Mouse (Mus musculus): ENCODE data around the gene Fgd2. TPM values are rescaled to one million over a fixed set of nuclear protein-coding genes. Genes with fewer than 3 reads are reported as not detected.

The Fgd2 gene
- polyA plus RNA-seq, 1 experiment: 268 TPM

DNA sequence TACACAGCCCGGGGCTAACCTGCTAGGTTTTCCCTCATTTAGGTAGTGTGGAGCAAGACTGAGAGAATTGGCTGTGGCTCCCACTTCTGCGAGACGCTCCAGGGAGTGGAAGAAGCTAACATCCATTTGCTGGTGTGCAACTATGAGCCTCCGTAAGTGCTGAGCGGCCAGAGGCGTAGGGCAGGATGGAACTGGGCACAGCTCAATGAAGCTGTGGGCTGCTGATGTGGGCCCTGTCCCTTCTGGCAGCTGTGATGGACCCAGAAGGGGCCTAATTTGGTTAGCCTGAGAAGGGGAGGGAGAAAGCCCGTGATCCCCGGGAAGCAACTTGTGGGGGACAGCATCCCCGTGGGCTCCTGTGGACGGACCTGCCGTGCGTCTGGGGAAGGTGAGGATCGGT, 34.9 kb upstream of the Fgd2 start:
- H3K27me3 ChIP-seq (ENCODE audit: control insufficient read depth, insufficient read depth, low read length): no peaks in the 10 kb centered on the region
- no peak overlapping the region for H3K4me3 ChIP-seq (ENCODE audit: extremely low read depth, insufficient read depth, insufficient read length)
- DNase-seq (ENCODE audit: low read depth in 1 of 2, low spot score in 2 of 2): no peak
- H3K4me1 ChIP-seq (ENCODE audit: control insufficient read depth, insufficient read depth, insufficient read length): peaks cover 9% of the 10 kb centered on the region; the same call in 1 of the 2 replicates
- WGBS: 92% methylated on average over 13 of the region's 13 CpGs
- TF ChIP-seq POLR2A (IDR thresholded peaks at IDR 0.05; ENCODE audit: low read depth, low read length) (no peak), CTCF (IDR thresholded peaks at IDR 0.05; ENCODE audit: extremely low read depth, insufficient read depth, insufficient read length, insufficient replicate concordance) (no peak)
- no peak overlapping the region for H3K27ac ChIP-seq (ENCODE audit: insufficient read depth, low read length)
- peaks cover 5% of the 10 kb centered on the region; the same call in 1 of the 2 replicates for H3K36me3 ChIP-seq (ENCODE audit: control insufficient read depth, insufficient read depth, low read length)

DNA sequence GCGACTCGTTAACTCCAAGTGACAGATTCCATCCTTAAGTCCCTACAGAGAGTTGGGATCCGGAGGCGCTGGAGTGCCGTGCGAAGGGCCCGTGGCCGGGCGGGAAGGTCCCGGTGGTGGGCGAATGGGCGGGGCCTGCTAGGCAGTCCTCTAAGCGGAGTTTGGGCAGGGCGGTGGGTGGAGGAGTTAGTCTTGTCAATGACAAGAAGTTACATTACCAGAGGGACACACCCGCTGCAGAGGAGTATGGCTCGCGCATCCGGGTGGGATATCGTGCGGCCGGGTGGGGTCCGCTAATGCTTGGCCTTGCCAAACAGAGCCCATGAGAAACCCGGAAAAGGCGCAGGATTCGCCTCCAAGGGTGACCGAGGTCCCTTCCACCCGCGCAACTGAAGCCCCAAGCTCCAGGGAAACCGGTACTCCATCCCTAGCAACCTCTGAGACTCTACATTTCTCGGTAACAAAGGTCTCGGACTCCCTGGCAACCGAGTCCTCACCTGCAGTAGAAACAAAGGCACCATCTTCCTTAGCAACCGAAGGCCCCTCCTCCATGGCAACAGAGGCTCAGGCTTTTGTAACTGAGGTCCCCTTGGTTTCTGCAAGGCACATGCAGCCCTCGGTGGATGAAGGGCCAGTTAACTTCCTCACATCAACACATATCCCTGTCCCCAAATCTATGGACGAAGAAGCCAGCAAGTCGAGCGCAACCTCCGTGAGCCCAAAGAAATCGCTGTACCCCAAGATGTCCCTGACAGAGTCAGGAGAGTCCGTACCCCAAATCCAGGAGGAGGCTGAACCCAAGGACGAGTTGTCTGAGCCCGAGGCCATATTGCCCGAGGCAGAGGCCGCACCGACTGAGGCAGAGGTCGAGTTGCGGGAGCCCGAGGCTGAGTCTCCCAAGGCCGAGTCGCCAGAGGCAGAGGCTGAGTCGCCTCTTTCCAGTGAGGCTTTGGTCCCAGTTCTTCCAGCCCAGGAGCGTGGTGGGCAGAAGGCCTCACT, 33.9 kb upstream of the Fgd2 start:
- no peak for DNase-seq (ENCODE audit: low read depth in 1 of 2, low spot score in 2 of 2)
- Histone ChIP-seq H3K36me3 (ENCODE audit: control insufficient read depth, insufficient read depth, low read length) (peaks cover 11% of the 10 kb centered on the region), H3K4me3 (ENCODE audit: extremely low read depth, insufficient read depth, insufficient read length) (no peak overlapping the region), H3K27me3 (ENCODE audit: control insufficient read depth, insufficient read depth, low read length) (no peaks in the 10 kb centered on the region), H3K27ac (ENCODE audit: insufficient read depth, low read length) (no peak overlapping the region), H3K4me1 (ENCODE audit: control insufficient read depth, insufficient read depth, insufficient read length) (peaks cover 9% of the 10 kb centered on the region; the same call in 1 of the 2 replicates)
- no peak for TF ChIP-seq CTCF (IDR thresholded peaks at IDR 0.05; ENCODE audit: extremely low read depth, insufficient read depth, insufficient read length, insufficient replicate concordance)
- TF ChIP-seq POLR2A (IDR thresholded peaks at IDR 0.05; ENCODE audit: low read depth, low read length): no peak
- WGBS: 77% methylated on average over 52 of the region's 52 CpGs

DNA sequence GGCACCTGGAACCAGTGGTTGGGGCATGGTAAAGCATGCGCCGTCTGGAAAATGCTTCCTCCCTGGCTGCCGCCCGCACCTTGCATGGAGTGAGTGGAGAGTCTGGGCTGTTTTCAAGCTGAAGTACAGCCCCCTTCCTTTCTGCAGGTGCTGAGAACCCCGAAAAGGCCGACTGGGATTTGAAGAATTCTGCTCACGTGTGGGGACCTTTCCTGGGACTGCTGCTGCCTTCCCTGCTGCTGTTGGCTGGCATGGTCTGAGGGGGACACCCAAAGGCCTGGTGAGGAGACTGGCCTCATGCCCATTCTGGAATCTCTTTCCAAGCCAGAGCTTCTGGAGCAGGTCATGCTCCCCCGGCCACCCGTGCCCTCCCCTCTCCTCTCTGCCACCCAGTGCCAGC, 33.0 kb upstream of the Fgd2 start:
- WGBS: 97% methylated on average over 9 of the region's 9 CpGs
- no peak overlapping the region for H3K27ac ChIP-seq (ENCODE audit: insufficient read depth, low read length)

GRCm38 (mm10) chr17:29330221-29330620, 30.5 kb upstream of the Fgd2 start:
- Histone ChIP-seq H3K27me3 (ENCODE audit: control insufficient read depth, insufficient read depth, low read length) (no peaks in the 10 kb centered on the region), H3K4me1 (ENCODE audit: control insufficient read depth, insufficient read depth, insufficient read length) (peaks cover 9% of the 10 kb centered on the region; the same call in 1 of the 2 replicates), H3K27ac (ENCODE audit: insufficient read depth, low read length) (no peak overlapping the region), H3K36me3 (ENCODE audit: control insufficient read depth, insufficient read depth, low read length) (peaks cover 37% of the 10 kb centered on the region), H3K4me3 (ENCODE audit: extremely low read depth, insufficient read depth, insufficient read length) (no peak overlapping the region)
- TF ChIP-seq CTCF (IDR thresholded peaks at IDR 0.05; ENCODE audit: extremely low read depth, insufficient read depth, insufficient read length, insufficient replicate concordance): no peak
- no peak for TF ChIP-seq POLR2A (IDR thresholded peaks at IDR 0.05; ENCODE audit: low read depth, low read length)
- WGBS: 91% methylated on average over 3 of the region's 3 CpGs
- no peak for DNase-seq (ENCODE audit: low read depth in 1 of 2, low spot score in 2 of 2)

More for the DNA sequence above, 33.0 kb upstream of the Fgd2 start:
- Histone ChIP-seq H3K36me3 (ENCODE audit: control insufficient read depth, insufficient read depth, low read length) (peaks cover 19% of the 10 kb centered on the region), H3K27me3 (ENCODE audit: control insufficient read depth, insufficient read depth, low read length) (no peaks in the 10 kb centered on the region), H3K4me3 (ENCODE audit: extremely low read depth, insufficient read depth, insufficient read length) (no peak overlapping the region), H3K4me1 (ENCODE audit: control insufficient read depth, insufficient read depth, insufficient read length) (peaks cover 9% of the 10 kb centered on the region; the same call in 1 of the 2 replicates)
- TF ChIP-seq CTCF (IDR thresholded peaks at IDR 0.05; ENCODE audit: extremely low read depth, insufficient read depth, insufficient read length, insufficient replicate concordance): no peak
- no peak for TF ChIP-seq POLR2A (IDR thresholded peaks at IDR 0.05; ENCODE audit: low read depth, low read length)
- DNase-seq (ENCODE audit: low read depth in 1 of 2, low spot score in 2 of 2): no peak

- TF ChIP-seq CTCF (IDR thresholded peaks at IDR 0.05; ENCODE audit: extremely low read depth, insufficient read depth, insufficient read length, insufficient replicate concordance): no peak
- no peak for TF ChIP-seq POLR2A (IDR thresholded peaks at IDR 0.05; ENCODE audit: low read depth, low read length)
- peaks cover 41% of the 10 kb centered on the region for H3K36me3 ChIP-seq (ENCODE audit: control insufficient read depth, insufficient read depth, low read length)
- H3K4me1 ChIP-seq (ENCODE audit: control insufficient read depth, insufficient read depth, insufficient read length): peaks cover 7% of the 10 kb centered on the region; the same call in 1 of the 2 replicates
- no peak overlapping the region for H3K4me3 ChIP-seq (ENCODE audit: extremely low read depth, insufficient read depth, insufficient read length)
- no peak overlapping the region for H3K27ac ChIP-seq (ENCODE audit: insufficient read depth, low read length)
- WGBS: 66% methylated on average over 5 of the region's 5 CpGs
- no peak for DNase-seq (ENCODE audit: low read depth in 1 of 2, low spot score in 2 of 2)
- no peaks in the 10 kb centered on the region for H3K27me3 ChIP-seq (ENCODE audit: control insufficient read depth, insufficient read depth, low read length)
Observed at GRCm38 (mm10) chr17:29330671-29331410, 29.9 kb upstream of the Fgd2 start.

GRCm38 (mm10) chr17:29332186-29332685, 28.5 kb upstream of the Fgd2 start:
- Histone ChIP-seq H3K4me1 (ENCODE audit: control insufficient read depth, insufficient read depth, insufficient read length) (peaks cover 4% of the 10 kb centered on the region; the same call in 1 of the 2 replicates), H3K27me3 (ENCODE audit: control insufficient read depth, insufficient read depth, low read length) (no peaks in the 10 kb centered on the region), H3K27ac (ENCODE audit: insufficient read depth, low read length) (no peak overlapping the region), H3K4me3 (ENCODE audit: extremely low read depth, insufficient read depth, insufficient read length) (no peak overlapping the region), H3K36me3 (ENCODE audit: control insufficient read depth, insufficient read depth, low read length) (peaks cover 53% of the 10 kb centered on the region)
- WGBS: 63% methylated on average over 4 of the region's 4 CpGs
- no peak for TF ChIP-seq POLR2A (IDR thresholded peaks at IDR 0.05; ENCODE audit: low read depth, low read length)
- no peak for TF ChIP-seq CTCF (IDR thresholded peaks at IDR 0.05; ENCODE audit: extremely low read depth, insufficient read depth, insufficient read length, insufficient replicate concordance)
- no peak for DNase-seq (ENCODE audit: low read depth in 1 of 2, low spot score in 2 of 2)
